Mouse (Mus musculus) mature B cell (primary cell): ENCODE measurements around the gene Tbc1d10b.

Experiments
- in situ Hi-C: fragments of 300-500 bp; cut with MboI; formaldehyde crosslinking; loops from 2 replicates; pipeline ENCODE4 v1.14.3; 2019

Tbc1d10b gene

DNA sequence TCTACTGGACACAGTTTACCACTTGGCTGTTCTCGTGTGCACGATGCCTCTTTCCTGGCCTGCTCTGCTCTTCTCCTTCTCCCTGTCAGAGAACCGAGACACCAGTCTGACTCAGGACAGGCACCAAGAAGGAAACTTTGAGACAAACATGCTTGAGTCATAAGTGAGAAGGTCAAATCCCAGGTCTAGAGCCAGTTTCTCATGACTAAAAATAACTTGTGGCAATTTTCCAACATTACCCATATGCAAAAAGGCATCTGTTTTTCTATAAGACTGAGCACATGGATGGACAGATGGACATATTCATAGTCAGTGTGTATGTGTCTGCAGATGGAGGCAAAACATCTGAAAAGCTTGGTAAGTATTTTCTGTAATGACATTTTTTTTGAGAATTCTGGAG lies 54.8 kb downstream of the Tbc1d10b start:
- in situ Hi-C loops = no loop called here

DNA sequence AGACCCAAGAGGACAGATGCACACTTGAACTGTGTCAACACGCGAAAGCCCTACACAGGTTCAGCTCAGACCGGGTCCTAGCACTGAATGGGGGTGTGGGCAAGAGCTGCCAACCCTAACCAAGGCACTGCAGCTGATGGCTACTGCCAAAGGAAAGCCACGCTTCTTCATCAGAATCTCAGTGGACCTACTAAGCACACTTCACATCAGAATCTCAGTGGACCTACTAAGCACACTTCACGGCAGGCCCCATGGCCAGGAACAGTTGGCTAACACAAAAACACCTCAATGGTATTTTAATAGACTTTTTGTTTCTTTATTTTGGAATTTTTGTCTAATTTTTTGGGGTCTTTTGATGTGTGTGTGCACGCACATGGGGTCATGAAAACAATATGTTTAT lies 55.8 kb downstream of the Tbc1d10b start:
- in situ Hi-C loops = no loop called here

- in situ Hi-C loops = no loop called here
These were observed 60.4 kb downstream of the Tbc1d10b start for GRCm38 (mm10) chr7:127147901-127148300.
